Comparison of ENCODE assay signal across 33 mouse cellular contexts in genomic region chr15:31908432-31908831, GRCm38 (mm10).
"Had no signal": no experiment of that assay in that cellular context is flagged by ENCODE, and none has a peak within 500 bp of the region (broad histone marks: within the 10 kb centered on the region; RNA-seq: fewer than 3 reads in every experiment).

No protein-coding gene starts in this region.

- H3K9ac ChIP-seq: heart, embryonic 13.5 days; heart, embryonic 15.5 days; hindbrain, embryonic 12.5 days; hindbrain, embryonic 13.5 days; hindbrain, embryonic 14.5 days; hindbrain, embryonic 15.5 days; intestine, embryonic 15.5 days; kidney, embryonic 15.5 days had no signal

- DNase-seq: heart, postnatal 10 days; heart, postnatal 14 days; heart, postnatal 36 days; heart, postnatal 4 days; kidney, adult 11 months; kidney, adult 18-20 months; kidney, adult 2 months; kidney, adult 8-10 months; kidney, adult 9 months; kidney, postnatal 10 days; kidney, postnatal 14 days; kidney, postnatal 25 days; kidney, postnatal 36 days; kidney, postnatal 4 days; layer of hippocampus, adult 9-11 months; layer of hippocampus, postnatal 36 days had no signal

- H3K4me2 ChIP-seq: heart, embryonic 13.5 days; heart, embryonic 15.5 days; hindbrain, embryonic 12.5 days; hindbrain, embryonic 13.5 days; hindbrain, embryonic 14.5 days; hindbrain, embryonic 15.5 days; intestine, embryonic 15.5 days; kidney, embryonic 15.5 days had no signal

- H3K4me3 ChIP-seq: heart, embryonic 13.5 days; heart, embryonic 15.5 days; hindbrain, embryonic 10.5 days; hindbrain, embryonic 12.5 days; hindbrain, embryonic 13.5 days; hindbrain, embryonic 15.5 days; intestine, embryonic 15.5 days; kidney, embryonic 15.5 days; layer of hippocampus, adult 2 months; left cerebral cortex, adult 2 months had no signal

- ATAC-seq: hindbrain, embryonic 16.5 days; hindbrain, postnatal 0 days; inflammation-experienced regulatory T-cells, adult 6 months; intestine, embryonic 15.5 days; intestine, embryonic 16.5 days; intestine, postnatal 0 days had no signal

- H3K36me3 ChIP-seq: heart, embryonic 13.5 days; heart, embryonic 15.5 days; hindbrain, embryonic 10.5 days; hindbrain, embryonic 12.5 days; hindbrain, embryonic 13.5 days; hindbrain, embryonic 15.5 days; intestine, embryonic 15.5 days; kidney, embryonic 15.5 days had no signal

- H3K9me3 ChIP-seq: heart, embryonic 13.5 days; heart, embryonic 15.5 days; hindbrain, embryonic 10.5 days; hindbrain, embryonic 12.5 days; hindbrain, embryonic 13.5 days; hindbrain, embryonic 15.5 days; intestine, embryonic 15.5 days; kidney, embryonic 15.5 days had no signal

- H3K4me1 ChIP-seq: heart, embryonic 13.5 days; heart, embryonic 15.5 days; hindbrain, embryonic 10.5 days; hindbrain, embryonic 12.5 days; hindbrain, embryonic 13.5 days; hindbrain, embryonic 15.5 days; intestine, embryonic 15.5 days; kidney, embryonic 15.5 days had no signal

- H3K27ac ChIP-seq: heart, embryonic 13.5 days; heart, embryonic 15.5 days; hindbrain, embryonic 10.5 days; hindbrain, embryonic 12.5 days; hindbrain, embryonic 13.5 days; hindbrain, embryonic 14.5 days; hindbrain, embryonic 15.5 days; hindbrain, postnatal 0 days; intestine, embryonic 15.5 days; kidney, embryonic 15.5 days; kidney, postnatal 0 days; layer of hippocampus, adult 2 months; left cerebral cortex, adult 2 months had no signal

- H3K27me3 ChIP-seq: heart, embryonic 13.5 days; heart, embryonic 15.5 days; hindbrain, embryonic 12.5 days; hindbrain, embryonic 13.5 days; hindbrain, embryonic 15.5 days; intestine, embryonic 15.5 days; kidney, embryonic 15.5 days had no signal
